Mouse (Mus musculus) mouse trophoblast stem cell (cell line): ENCODE data around the gene Ebpl.

ENCODE experiments used
- in situ Hi-C, 2 experiments: fragments of 300-500 bp; cut with MseI, MboI; formaldehyde crosslinking; loops; 2 replicates in 1 of 2; 3 replicates in 1 of 2; pipeline ENCODE4 v1.15.1; 2025

The Ebpl gene

GRCm38 (mm10) chr14:61360131-61360980 is at the start of gene Ebpl:
Ebpl (minus strand) TSS chr14:61360439.
- in situ Hi-C loops: no loop called here

GRCm38 (mm10) chr14:61410020-61410419 is 49.8 kb upstream of the Ebpl start:
- in situ Hi-C loops: no loop called here

DNA sequence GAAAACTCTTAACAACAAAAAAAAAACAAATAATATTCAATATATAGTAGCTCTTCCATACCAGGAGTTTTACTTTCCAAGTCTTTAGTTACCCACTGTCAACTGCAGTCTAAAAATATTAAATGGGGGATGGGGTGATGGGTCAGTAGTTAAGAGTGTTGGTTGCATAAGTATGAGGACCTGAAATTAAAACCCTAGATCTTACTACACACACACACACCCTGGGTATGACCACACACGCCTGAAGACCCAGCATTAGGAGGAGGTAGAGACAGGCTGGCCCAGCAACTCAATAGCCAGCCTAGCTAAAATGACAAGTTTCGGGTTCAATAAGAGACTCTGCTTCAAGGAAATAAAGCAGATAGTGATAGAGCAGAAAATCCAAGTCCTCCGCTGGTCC is 46.8 kb upstream of the Ebpl start:
- in situ Hi-C loops: no loop called here

GRCm38 (mm10) chr14:61405761-61406160 is 45.5 kb upstream of the Ebpl start:
- in situ Hi-C loops: no loop called here

GRCm38 (mm10) chr14:61404941-61405340 is 44.7 kb upstream of the Ebpl start:
- in situ Hi-C loops: no loop called here

GRCm38 (mm10) chr14:61394745-61395144 is 34.5 kb upstream of the Ebpl start:
- in situ Hi-C loops: no loop called here

GRCm38 (mm10) chr14:61390586-61390985 is 30.3 kb upstream of the Ebpl start:
- in situ Hi-C loops: no loop called here

DNA sequence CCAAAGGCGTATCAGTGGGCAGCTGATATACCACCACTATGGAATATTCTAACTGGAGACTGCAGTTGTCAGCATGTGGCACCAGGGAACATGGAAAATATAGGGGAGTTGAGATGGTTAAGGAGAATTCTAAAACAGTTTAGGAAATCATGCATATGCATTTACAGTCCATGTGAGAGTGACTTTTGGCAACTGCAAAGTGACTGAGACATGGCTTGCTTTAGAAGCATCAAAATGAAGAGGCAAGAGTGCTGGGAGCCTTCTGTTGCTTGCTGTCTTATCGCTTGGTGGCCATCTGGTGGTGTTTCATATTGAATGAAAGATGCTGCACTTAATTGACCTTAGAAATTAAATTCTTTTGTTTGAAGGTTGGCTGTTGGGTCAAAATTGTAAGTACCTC is 7.1 kb upstream of the Ebpl start:
- in situ Hi-C loops: no loop called here

GRCm38 (mm10) chr14:61364656-61365055 is 4.4 kb upstream of the Ebpl start:
- in situ Hi-C loops: no loop called here

DNA sequence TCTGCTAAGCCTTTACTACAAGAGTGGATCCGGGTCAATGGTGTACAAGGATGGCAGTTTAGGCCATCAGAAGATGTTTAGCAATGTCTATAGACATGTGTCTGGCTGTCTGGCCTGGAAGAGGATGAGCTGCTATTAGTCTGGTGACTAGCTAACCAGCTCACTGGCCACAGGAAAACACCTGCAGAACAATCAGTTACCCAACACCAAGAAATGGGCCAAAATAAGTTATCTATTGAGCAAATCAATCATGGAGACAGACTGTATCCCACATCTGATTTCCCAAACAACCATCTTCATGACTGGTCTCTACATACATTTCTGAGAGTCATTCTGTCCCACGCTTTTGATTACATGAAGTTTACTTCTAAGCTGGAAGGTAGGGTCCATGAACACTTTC is 3.5 kb upstream of the Ebpl start:
- in situ Hi-C loops: no loop called here

GRCm38 (mm10) chr14:61362268-61362667 is 2.0 kb upstream of the Ebpl start:
- in situ Hi-C loops: no loop called here

- in situ Hi-C loops: no loop called here
These were observed 807 bp upstream of the Ebpl start for GRCm38 (mm10) chr14:61360981-61361511.

DNA sequence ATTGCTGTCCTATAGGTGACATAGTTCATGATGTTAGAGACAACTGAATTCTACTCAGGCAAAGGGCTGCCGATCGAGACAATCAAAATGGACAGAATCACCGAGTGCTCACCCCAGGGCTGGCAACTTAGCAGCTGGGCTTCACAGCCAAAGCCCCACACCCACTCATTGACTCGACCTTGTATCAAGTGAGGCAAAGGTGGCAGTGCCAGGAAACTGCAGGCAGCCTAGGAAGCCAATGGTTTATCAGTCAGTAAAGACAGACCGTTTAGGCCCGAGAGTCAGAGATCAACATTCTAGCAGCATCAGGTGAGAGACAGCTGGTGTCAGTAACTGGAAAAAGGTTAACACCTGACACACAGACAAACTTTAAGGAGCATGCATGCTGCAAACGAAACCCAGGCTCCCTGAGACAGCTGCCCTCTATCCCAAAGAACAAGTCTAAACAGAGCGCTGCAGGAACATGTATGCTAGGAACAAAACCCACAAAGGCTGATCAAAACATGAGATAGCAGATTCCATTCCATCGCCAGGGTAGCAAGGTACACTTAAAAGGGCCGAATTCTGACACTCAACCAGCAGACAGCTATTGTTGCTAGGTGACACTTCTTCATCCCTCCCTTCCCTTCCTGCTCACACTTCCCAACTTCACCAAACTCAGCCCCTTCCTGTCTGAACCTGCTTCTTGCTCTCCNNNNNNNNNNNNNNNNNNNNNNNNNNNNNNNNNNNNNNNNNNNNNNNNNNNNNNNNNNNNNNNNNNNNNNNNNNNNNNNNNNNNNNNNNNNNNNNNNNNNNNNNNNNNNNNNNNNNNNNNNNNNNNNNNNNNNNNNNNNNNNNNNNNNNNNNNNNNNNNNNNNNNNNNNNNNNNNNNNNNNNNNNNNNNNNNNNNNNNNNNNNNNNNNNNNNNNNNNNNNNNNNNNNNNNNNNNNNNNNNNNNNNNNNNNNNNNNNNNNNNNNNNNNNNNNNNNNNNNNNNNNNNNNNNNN is 5.7 kb downstream of the Ebpl start:
- in situ Hi-C loops: no loop called here

DNA sequence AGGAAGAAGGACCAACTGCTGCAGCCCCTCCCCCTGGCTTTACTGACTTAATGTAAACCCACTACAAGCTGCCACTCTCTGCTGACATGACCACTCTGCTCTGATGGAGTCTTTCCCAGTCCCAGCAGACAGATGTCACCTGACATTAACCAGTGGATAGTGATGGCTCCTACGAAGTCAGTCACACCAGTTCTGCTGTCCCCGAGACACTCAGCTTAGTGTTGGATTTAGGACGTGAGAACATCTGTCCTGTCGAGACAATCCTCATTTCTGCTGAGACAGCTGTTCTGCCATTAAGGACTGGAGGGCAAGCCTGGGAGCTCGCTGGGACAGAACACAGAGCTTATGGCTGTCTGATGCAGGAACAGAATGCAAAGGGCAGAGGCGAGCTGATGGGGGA is 9.4 kb downstream of the Ebpl start:
- in situ Hi-C loops: no loop called here

GRCm38 (mm10) chr14:61349876-61350275 is 10.4 kb downstream of the Ebpl start:
- in situ Hi-C loops: loop anchor here in 1 of 2 experiments (25.0 kb wide), 1 partner anchor 162 kb away; no protein-coding TSS in a partner anchor

DNA sequence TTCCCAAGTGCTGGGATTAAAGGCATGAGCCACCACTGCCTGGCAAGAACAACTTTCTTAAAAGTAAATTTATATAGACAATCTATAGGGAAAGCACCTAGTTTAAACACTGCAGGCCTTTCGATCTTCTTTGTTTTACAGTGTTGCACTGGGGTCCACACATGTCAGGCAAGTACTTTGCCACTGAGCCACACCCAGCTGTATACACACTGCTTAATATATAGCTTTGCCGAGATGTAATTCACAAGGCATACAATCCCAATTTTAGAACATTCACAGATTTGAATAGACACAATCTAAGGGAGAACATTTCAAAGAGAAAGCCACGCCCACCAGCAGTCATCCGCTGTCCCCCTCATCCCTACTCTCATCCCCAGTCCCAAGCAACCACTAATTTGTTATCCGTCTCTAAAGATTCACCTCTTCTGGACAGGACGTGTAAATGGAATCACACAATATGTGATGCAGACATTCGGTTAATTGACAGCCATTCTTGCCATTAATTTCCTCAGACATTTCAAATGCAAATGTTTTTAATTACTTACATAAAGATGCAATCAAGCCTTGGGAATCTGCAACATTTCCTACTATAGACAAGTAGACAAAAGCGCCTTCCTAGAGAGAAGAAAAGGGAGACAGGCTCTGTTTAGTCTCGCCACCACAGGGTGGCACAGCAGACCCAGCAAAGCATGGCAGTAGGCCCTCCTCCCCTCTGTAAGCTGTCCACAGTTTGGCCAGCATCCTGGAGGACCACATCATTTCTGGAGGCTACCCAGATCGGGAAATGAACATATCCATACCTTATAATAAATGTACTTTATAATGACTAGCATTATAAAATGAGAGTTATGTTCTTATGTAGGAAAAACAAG is 13.2 kb downstream of the Ebpl start:
- in situ Hi-C loops: loop anchor here in 1 of 2 experiments (25.0 kb wide), 1 partner anchor 165 kb away; no protein-coding TSS in a partner anchor

- in situ Hi-C loops: loop anchor here in 1 of 2 experiments (25.0 kb wide), 1 partner anchor 168 kb away; no protein-coding TSS in a partner anchor
These were observed 15.6 kb downstream of the Ebpl start for GRCm38 (mm10) chr14:61344590-61344989.

- in situ Hi-C loops: loop anchor here in 1 of 2 experiments (25.0 kb wide), 1 partner anchor 173 kb away; no protein-coding TSS in a partner anchor
These were observed 20.9 kb downstream of the Ebpl start for GRCm38 (mm10) chr14:61339381-61339780.

DNA sequence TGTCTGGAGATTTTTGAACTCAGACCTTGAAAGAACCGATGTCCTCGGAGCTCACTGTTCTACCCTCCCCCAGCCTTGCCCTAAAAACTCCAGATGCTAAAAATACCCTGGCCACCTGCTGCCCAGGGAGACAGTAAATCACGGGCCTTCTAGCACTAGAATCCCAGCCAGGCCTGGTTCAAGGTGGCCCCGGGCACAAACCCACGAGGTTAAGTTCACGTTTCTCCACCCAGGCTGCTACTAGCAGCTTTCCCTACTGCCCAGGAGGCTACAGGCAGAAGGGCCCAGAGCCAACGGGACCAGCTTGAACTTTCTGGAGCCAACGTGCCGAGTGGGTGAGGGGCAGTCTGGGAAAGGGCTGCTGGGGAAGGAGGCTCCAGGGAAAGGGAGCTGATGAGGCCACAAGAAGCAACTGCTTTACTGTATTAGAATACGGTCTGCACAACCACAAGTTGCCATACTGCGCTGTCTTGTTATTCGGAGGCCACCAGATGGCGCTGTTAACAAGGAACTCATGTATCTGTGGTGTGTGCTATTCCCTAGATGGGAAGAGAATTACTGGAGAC is 29.2 kb downstream of the Ebpl start:
- in situ Hi-C loops: loop anchor here (5.0 to 25.0 kb wide), 2 partner anchors 166 to 181 kb away; no protein-coding TSS in a partner anchor

GRCm38 (mm10) chr14:61330591-61330990 is 29.6 kb downstream of the Ebpl start:
- in situ Hi-C loops: loop anchor here (5.0 to 25.0 kb wide), 2 partner anchors 167 to 182 kb away; no protein-coding TSS in a partner anchor
